Mouse (Mus musculus) Patski (cell line): ENCODE data around the gene Nrxn2. TPM values are rescaled to one million over a fixed set of nuclear protein-coding genes. Genes with fewer than 3 reads are reported as not detected.

Source experiments
- ATAC-seq: fragments of 100-300 bp; one replicate; pipeline ENCODE4 v1.8.0; 2021
- CTCF ChIA-PET: fragments of 350-600 bp; sonication (Branson Sonifier 250); formaldehyde crosslinking; loops from one replicate; lab custom pipeline; 2022; ENCODE audit warnings: inconsistent platforms; lab: Charles Lee
- POLR2A ChIA-PET: fragments of 350-600 bp; sonication (Branson Sonifier 250); formaldehyde crosslinking; loops from one replicate; lab custom pipeline; 2022; ENCODE audit warnings: antibody characterized with exemption, inconsistent platforms; lab: Charles Lee
- DNase-seq: peaks from one replicate; pipeline ENCODE4 v3.0.0-alpha.2; 2011; ENCODE audit warnings: low read depth, low spot score
- H3K27me3 ChIP-seq: fragments of 371-371 bp; one replicate; pipeline ENCODE4 v1.5.1; 2021
- CTCF ChIP-seq: fragments of 100-300 bp; IDR thresholded peaks from one replicate; pipeline ENCODE4 v1.5.1; 2021
- in situ Hi-C: fragments of 300-500 bp; cut with MboI; formaldehyde crosslinking; loops from 3 replicates; pipeline ENCODE4 v1.11.1; 2018; ENCODE audit warnings: low pct_unique_long_range_greater_than_20kb, mixed read lengths
- polyA plus RNA-seq: library from polyadenylated mRNA; unstranded; gene quantifications from one replicate; pipeline ENCODE4 v1.2.3, GENCODE M21; 2021

Gene Nrxn2
- polyA plus RNA-seq, 1 experiment from 2014 or later, result not detected

- no peak for ATAC-seq
- POLR2A ChIA-PET, result no interaction called here
- no peak for TF ChIP-seq CTCF
- H3K27me3 ChIP-seq, result peaks cover 61% of the 10 kb centered on the region
- in situ Hi-C loops, result loop anchor here (25.0 kb wide), 1 partner anchor 512 kb away; the partner anchor contains the start of gene Fermt3
- CTCF ChIA-PET, result no interaction called here
- no peak for DNase-seq
Observed at GRCm38 (mm10) chr19:6499860-6500635, 81.5 kb downstream of the Nrxn2 start.

GRCm38 (mm10) chr19:6500636-6501025 is 82.1 kb downstream of the Nrxn2 start:
- CTCF ChIA-PET, result no interaction called here
- peaks cover 56% of the 10 kb centered on the region for H3K27me3 ChIP-seq
- POLR2A ChIA-PET, result no interaction called here
- TF ChIP-seq CTCF, result no peak
- ATAC-seq, result no peak
- DNase-seq, result no peak
- in situ Hi-C loops, result no loop called here

- DNase-seq (no peak), ATAC-seq (no peak)
- in situ Hi-C loops, result no loop called here
- CTCF ChIA-PET, result no interaction called here
- POLR2A ChIA-PET, result no interaction called here
- peaks cover 49% of the 10 kb centered on the region for H3K27me3 ChIP-seq
- TF ChIP-seq CTCF, result no peak
Observed at GRCm38 (mm10) chr19:6502035-6502541, 83.6 kb downstream of the Nrxn2 start.

GRCm38 (mm10) chr19:6502543-6503319 is 84.2 kb downstream of the Nrxn2 start:
- ChIA-PET POLR2A (no interaction called here), CTCF (no interaction called here)
- no peak for TF ChIP-seq CTCF
- ATAC-seq (peak; percentile 33), DNase-seq (peak; percentile 20)
- in situ Hi-C loops, result no loop called here
- peaks cover 48% of the 10 kb centered on the region for H3K27me3 ChIP-seq

GRCm38 (mm10) chr19:6503926-6504655 is 85.6 kb downstream of the Nrxn2 start:
- ATAC-seq (no peak), DNase-seq (peak; percentile 24)
- ChIA-PET POLR2A (no interaction called here), CTCF (no interaction called here)
- H3K27me3 ChIP-seq, result peaks cover 36% of the 10 kb centered on the region
- in situ Hi-C loops, result no loop called here
- TF ChIP-seq CTCF, result no peak

GRCm38 (mm10) chr19:6504656-6505045 is 86.1 kb downstream of the Nrxn2 start:
- DNase-seq (no peak), ATAC-seq (no peak)
- in situ Hi-C loops, result no loop called here
- ChIA-PET CTCF (no interaction called here), POLR2A (no interaction called here)
- peaks cover 30% of the 10 kb centered on the region for H3K27me3 ChIP-seq
- no peak for TF ChIP-seq CTCF

GRCm38 (mm10) chr19:6507393-6507792 is 88.9 kb downstream of the Nrxn2 start:
- peaks cover 25% of the 10 kb centered on the region for H3K27me3 ChIP-seq
- ATAC-seq, result no peak
- ChIA-PET POLR2A (no interaction called here), CTCF (no interaction called here)
- in situ Hi-C loops, result no loop called here
- no peak for DNase-seq
- no peak for TF ChIP-seq CTCF

- ATAC-seq, result no peak
- peaks cover 40% of the 10 kb centered on the region for H3K27me3 ChIP-seq
- no peak for DNase-seq
- in situ Hi-C loops, result no loop called here
- CTCF ChIA-PET, result no interaction called here
- POLR2A ChIA-PET, result no interaction called here
- no peak for TF ChIP-seq CTCF
Observed at GRCm38 (mm10) chr19:6509881-6510280, 91.3 kb downstream of the Nrxn2 start.

- no peak for TF ChIP-seq CTCF
- in situ Hi-C loops, result no loop called here
- ChIA-PET CTCF (no interaction called here), POLR2A (interaction anchor here (0.6 kb wide), 1 partner anchor 155 kb away, joined by 5 read pairs; no protein-coding TSS in a partner anchor)
- ATAC-seq, result no peak
- DNase-seq, result no peak
- H3K27me3 ChIP-seq, result peaks cover 40% of the 10 kb centered on the region
Observed at GRCm38 (mm10) chr19:6510546-6510945, 92.0 kb downstream of the Nrxn2 start.

- ChIA-PET POLR2A (no interaction called here), CTCF (interaction anchor here (1.6 kb wide), 1 partner anchor 86 kb away, joined by 3 read pairs; no protein-coding TSS in a partner anchor)
- in situ Hi-C loops, result no loop called here
- ATAC-seq (no peak), DNase-seq (no peak)
- TF ChIP-seq CTCF, result no peak
- H3K27me3 ChIP-seq, result peaks cover 52% of the 10 kb centered on the region
Observed at GRCm38 (mm10) chr19:6513389-6514139, 95.0 kb downstream of the Nrxn2 start.
